Mouse (Mus musculus) brown adipose tissue, adult 24 weeks (tissue): Measurements from ENCODE around the gene Triml2. TPM values are rescaled to one million over a fixed set of nuclear protein-coding genes. Genes with fewer than 3 reads are reported as not detected.

Source experiments
- polyA plus RNA-seq: library from polyadenylated mRNA; stranded (reverse); fragments of >200 nt; gene quantifications from 2 replicates; pipeline ENCODE4 v1.2.4, GENCODE M21; 2012; ENCODE audit not compliant: missing spikeins, insufficient read depth, insufficient read length

The Triml2 gene
- polyA plus RNA-seq, 1 experiment, result not detected

Other genes with a start within 250 kb of the Triml2 start
- not detected in 2 replicates for gene Triml1, start 39.1 kb upstream of the Triml2 start, polyA plus RNA-seq
- gene Zfp42, start 126.4 kb downstream of the Triml2 start, polyA plus RNA-seq, result not detected in 2 replicates